Mouse (Mus musculus): ENCODE results near the gene Ten1. TPM values are rescaled to one million over a fixed set of nuclear protein-coding genes. Genes with fewer than 3 reads are reported as not detected.

Ten1 gene
- polyA plus RNA-seq (2015; fragmentation: Nextera tagmentation; extraction: Ambion mirVana), result 35.2 and 38.4 TPM in 2 replicates

- Histone ChIP-seq H3K4me1 (replicated peaks) (peaks cover 63% of the 10 kb centered on the region), H3K4me2 (peak within 1 kb of the TSS; percentile 95), H3K4me3 (replicated peaks) (peak within 1 kb of the TSS; percentile 80), H3K36me3 (peaks cover 3% of the 10 kb centered on the region; the same call in 1 of the 2 replicates), H3K27ac (peak within 1 kb of the TSS; percentile 88), H3K27me3 (no peaks in the 10 kb centered on the region), H3K9me3 (replicated peaks) (no peaks in the 10 kb centered on the region), H3K9ac (peak within 1 kb of the TSS; percentile 87)
- under 1% methylated on average over 61 of the region's 62 CpGs for WGBS (ENCODE audit: insufficient replicate concordance)
- ATAC-seq (ENCODE audit: low read depth) (peak; percentile 96), DNase-seq (peak; percentile 92)
Measured at GRCm38 (mm10) chr11:116198639-116199531, at the start of gene Ten1, which contains the start of gene Acox1. TSS of gene Ten1 (plus strand) at chr11:116198855. TSS of gene Acox1 (minus strand) at chr11:116199045.

DNA sequence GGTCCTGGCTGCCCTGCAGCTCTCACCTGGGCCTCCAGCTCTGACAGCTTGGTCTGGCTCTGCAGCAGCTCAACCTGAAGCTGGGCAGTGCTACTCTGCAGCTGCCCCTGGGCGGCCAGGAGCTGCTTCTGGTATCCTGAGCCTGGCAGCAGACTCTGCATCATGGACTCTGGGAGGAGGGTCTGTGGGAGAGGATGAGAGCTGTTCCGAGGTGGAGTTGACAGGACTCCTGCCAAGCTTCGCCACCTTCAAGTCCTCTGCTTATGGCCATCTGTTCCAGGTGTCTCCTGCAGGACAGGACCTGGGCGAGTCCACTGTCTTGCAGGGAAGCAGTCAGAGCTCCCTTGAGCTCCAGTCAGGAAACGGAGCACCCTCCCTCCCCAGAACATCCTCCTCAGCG, 49.3 kb upstream of the Ten1 start:
- 0 out of 2 replicates have a peak overlapping the region, but pooled peaks have one; percentile 31 for H3K27ac ChIP-seq
- DNase-seq (no peak), ATAC-seq (ENCODE audit: low read depth) (no peak)
- H3K4me3 ChIP-seq (replicated peaks), result no peak overlapping the region
- no peaks in the 10 kb centered on the region for H3K27me3 ChIP-seq
- H3K9ac ChIP-seq, result no peak overlapping the region
- 81% methylated on average over 6 of the region's 6 CpGs for WGBS (ENCODE audit: insufficient replicate concordance)
- H3K36me3 ChIP-seq, result peaks cover 85% of the 10 kb centered on the region
- no peaks in the 10 kb centered on the region for H3K9me3 ChIP-seq (replicated peaks)
- no peak overlapping the region for H3K4me2 ChIP-seq
- H3K4me1 ChIP-seq (replicated peaks), result peaks cover 34% of the 10 kb centered on the region

DNA sequence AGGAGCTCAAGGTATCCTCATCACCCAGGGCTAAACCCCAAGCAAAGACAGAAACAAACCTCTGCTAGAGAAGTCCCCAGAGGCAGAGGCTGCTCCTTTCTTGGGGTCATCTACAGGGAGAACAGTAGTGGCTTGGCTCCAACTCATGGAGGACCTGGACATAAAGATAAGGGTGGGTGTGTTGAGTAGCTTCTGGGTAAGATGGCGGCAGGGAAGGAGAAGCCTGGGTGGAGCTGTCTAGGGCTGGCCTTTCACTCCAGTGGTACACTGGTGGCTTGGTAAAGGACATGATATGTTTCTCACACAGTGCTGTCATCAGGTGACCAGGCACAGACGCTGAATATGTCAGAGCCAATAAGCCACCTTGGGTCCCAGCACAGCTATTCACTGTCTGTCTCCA, 47.7 kb upstream of the Ten1 start:
- no peak overlapping the region for H3K4me3 ChIP-seq (replicated peaks)
- no peaks in the 10 kb centered on the region for H3K27me3 ChIP-seq
- H3K4me1 ChIP-seq (replicated peaks), result peaks cover 32% of the 10 kb centered on the region
- 48% methylated on average over 2 of the region's 2 CpGs for WGBS (ENCODE audit: insufficient replicate concordance)
- H3K4me2 ChIP-seq, result peak overlapping the region; percentile 39
- H3K36me3 ChIP-seq, result peaks cover 88% of the 10 kb centered on the region
- DNase-seq (peak; percentile 42), ATAC-seq (ENCODE audit: low read depth) (peak; percentile 97)
- no peaks in the 10 kb centered on the region for H3K9me3 ChIP-seq (replicated peaks)
- H3K27ac ChIP-seq, result peak overlapping the region; percentile 84
- H3K9ac ChIP-seq, result peak overlapping the region; percentile 39

- Histone ChIP-seq H3K9me3 (replicated peaks) (no peaks in the 10 kb centered on the region), H3K4me3 (replicated peaks) (no peak overlapping the region), H3K4me1 (replicated peaks) (peaks cover 15% of the 10 kb centered on the region), H3K27me3 (no peaks in the 10 kb centered on the region), H3K36me3 (peaks cover 31% of the 10 kb centered on the region), H3K4me2 (no peak overlapping the region), H3K9ac (no peak overlapping the region), H3K27ac (no peak overlapping the region)
- ATAC-seq (ENCODE audit: low read depth), result no peak
- 64% methylated on average over 12 of the region's 12 CpGs for WGBS (ENCODE audit: insufficient replicate concordance)
- no peak for DNase-seq
Measured at GRCm38 (mm10) chr11:116161312-116161711, 37.3 kb upstream of the Ten1 start.

GRCm38 (mm10) chr11:116162146-116162545, 36.5 kb upstream of the Ten1 start:
- no peak for ATAC-seq (ENCODE audit: low read depth)
- no peaks in the 10 kb centered on the region for H3K27me3 ChIP-seq
- H3K36me3 ChIP-seq, result peaks cover 24% of the 10 kb centered on the region
- no peak overlapping the region for H3K27ac ChIP-seq
- peaks cover 24% of the 10 kb centered on the region for H3K4me1 ChIP-seq (replicated peaks)
- no peaks in the 10 kb centered on the region for H3K9me3 ChIP-seq (replicated peaks)
- no peak overlapping the region for H3K4me3 ChIP-seq (replicated peaks)
- 74% methylated on average over 10 of the region's 10 CpGs for WGBS (ENCODE audit: insufficient replicate concordance)
- no peak overlapping the region for H3K9ac ChIP-seq
- H3K4me2 ChIP-seq, result no peak overlapping the region
- DNase-seq, result no peak

GRCm38 (mm10) chr11:116163002-116163401, 35.7 kb upstream of the Ten1 start:
- no peaks in the 10 kb centered on the region for H3K9me3 ChIP-seq (replicated peaks)

GRCm38 (mm10) chr11:116167232-116167631, 31.4 kb upstream of the Ten1 start:
- Histone ChIP-seq H3K4me1 (replicated peaks) (peaks cover 29% of the 10 kb centered on the region), H3K9ac (peak overlapping the region; percentile 83), H3K9me3 (replicated peaks) (no peaks in the 10 kb centered on the region), H3K27ac (peak overlapping the region; percentile 73), H3K4me3 (replicated peaks) (peak overlapping the region; percentile 72), H3K4me2 (peak overlapping the region; percentile 78), H3K27me3 (no peaks in the 10 kb centered on the region), H3K36me3 (peaks cover 3% of the 10 kb centered on the region; the same call in 1 of the 2 replicates)
- DNase-seq (no peak), ATAC-seq (ENCODE audit: low read depth) (no peak)
- 10% methylated on average over 6 of the region's 6 CpGs for WGBS (ENCODE audit: insufficient replicate concordance)

More at GRCm38 (mm10) chr11:116163002-116163401, 35.7 kb upstream of the Ten1 start:
- Histone ChIP-seq H3K9ac (no peak overlapping the region), H3K4me2 (no peak overlapping the region), H3K36me3 (peaks cover 18% of the 10 kb centered on the region; the same call in 1 of the 2 replicates), H3K4me1 (replicated peaks) (peaks cover 29% of the 10 kb centered on the region), H3K27ac (no peak overlapping the region; the same call in 1 of the 2 replicates), H3K4me3 (replicated peaks) (no peak overlapping the region), H3K27me3 (no peaks in the 10 kb centered on the region)
- ATAC-seq (ENCODE audit: low read depth) (no peak), DNase-seq (no peak)
- WGBS (ENCODE audit: insufficient replicate concordance), result 60% methylated on average over 9 of the region's 9 CpGs

DNA sequence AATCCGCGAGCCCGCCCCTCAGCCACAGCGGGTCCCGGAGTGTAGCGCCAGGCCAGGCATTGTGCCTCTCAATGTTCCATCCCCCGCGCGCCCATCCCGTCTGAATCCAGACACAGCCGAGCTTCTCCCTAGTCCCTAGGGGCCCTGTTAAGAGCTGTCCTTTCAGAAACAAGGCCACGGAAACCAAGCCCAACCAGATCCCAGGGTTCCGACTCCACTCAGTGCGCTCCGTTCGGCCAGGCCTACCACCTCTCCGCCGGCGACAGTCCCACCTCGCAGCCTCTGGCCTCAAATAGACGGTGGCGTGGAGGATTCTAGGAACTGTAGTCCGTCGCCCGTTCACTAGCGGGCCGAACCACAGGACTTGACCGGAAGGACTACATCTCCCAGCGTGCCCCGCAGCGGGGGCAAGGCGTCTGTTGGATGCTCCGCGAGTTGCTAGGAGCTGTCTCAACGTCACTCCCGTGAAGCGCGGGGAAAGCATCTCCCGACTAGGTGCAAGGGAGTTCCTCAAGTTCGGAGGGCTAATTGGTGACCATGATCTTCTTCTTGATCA, 30.7 kb upstream of the Ten1 start, which contains the start of gene Fbf1:
Gene Fbf1, minus strand, starts transcription at position 283 of the 556 bp plus-strand sequence.
- peak; percentile 99 for ATAC-seq (ENCODE audit: low read depth)
- H3K27ac ChIP-seq, result peak within 1 kb of the TSS; percentile 73
- peak within 1 kb of the TSS; percentile 72 for H3K4me3 ChIP-seq (replicated peaks)
- peak within 1 kb of the TSS; percentile 83 for H3K9ac ChIP-seq
- DNase-seq, result peak; percentile 91
- H3K36me3 ChIP-seq, result peaks cover 8% of the 10 kb centered on the region
- WGBS (ENCODE audit: insufficient replicate concordance), result under 1% methylated on average over 40 of the region's 40 CpGs
- H3K4me1 ChIP-seq (replicated peaks), result peaks cover 29% of the 10 kb centered on the region
- no peaks in the 10 kb centered on the region for H3K27me3 ChIP-seq
- H3K9me3 ChIP-seq (replicated peaks), result no peaks in the 10 kb centered on the region
- H3K4me2 ChIP-seq, result peak within 1 kb of the TSS; percentile 78

- DNase-seq, result no peak
- Histone ChIP-seq H3K4me3 (replicated peaks) (no peak overlapping the region), H3K36me3 (peaks cover 19% of the 10 kb centered on the region), H3K4me2 (no peak overlapping the region), H3K4me1 (replicated peaks) (peaks cover 29% of the 10 kb centered on the region), H3K27ac (no peak overlapping the region), H3K27me3 (no peaks in the 10 kb centered on the region), H3K9ac (no peak overlapping the region), H3K9me3 (replicated peaks) (no peaks in the 10 kb centered on the region)
- ATAC-seq (ENCODE audit: low read depth), result no peak
- 66% methylated on average over 3 of the region's 3 CpGs for WGBS (ENCODE audit: insufficient replicate concordance)
Measured at GRCm38 (mm10) chr11:116169214-116169613, 29.4 kb upstream of the Ten1 start.

- Histone ChIP-seq H3K4me2 (no peak overlapping the region), H3K27me3 (no peaks in the 10 kb centered on the region), H3K4me1 (replicated peaks) (peaks cover 29% of the 10 kb centered on the region), H3K9ac (no peak overlapping the region), H3K9me3 (replicated peaks) (no peaks in the 10 kb centered on the region), H3K27ac (no peak overlapping the region), H3K36me3 (peaks cover 26% of the 10 kb centered on the region), H3K4me3 (replicated peaks) (no peak overlapping the region)
- 66% methylated on average over 5 of the region's 5 CpGs for WGBS (ENCODE audit: insufficient replicate concordance)
- no peak for DNase-seq
- no peak for ATAC-seq (ENCODE audit: low read depth)
Measured at GRCm38 (mm10) chr11:116170003-116170800, 28.5 kb upstream of the Ten1 start.

- H3K4me2 ChIP-seq, result no peak overlapping the region
- no peak overlapping the region for H3K27ac ChIP-seq
- H3K36me3 ChIP-seq, result peaks cover 35% of the 10 kb centered on the region
- H3K27me3 ChIP-seq, result no peaks in the 10 kb centered on the region
- ATAC-seq (ENCODE audit: low read depth) (no peak), DNase-seq (no peak)
- no peak overlapping the region for H3K4me3 ChIP-seq (replicated peaks)
- no peaks in the 10 kb centered on the region for H3K9me3 ChIP-seq (replicated peaks)
- WGBS (ENCODE audit: insufficient replicate concordance), result 77% methylated on average over 2 of the region's 2 CpGs
- H3K4me1 ChIP-seq (replicated peaks), result peaks cover 13% of the 10 kb centered on the region
- H3K9ac ChIP-seq, result no peak overlapping the region
Measured at GRCm38 (mm10) chr11:116171959-116172358, 26.7 kb upstream of the Ten1 start.
